Mouse (Mus musculus) myocyte (in vitro differentiated cells): ENCODE data around the gene Defb18. TPM values are rescaled to one million over a fixed set of nuclear protein-coding genes. Genes with fewer than 3 reads are reported as not detected.

ENCODE experiments used
- H3K27me3 ChIP-seq: one replicate; pipeline ENCODE4 v1.6.1; 2011; ENCODE audit not compliant: control insufficient read depth, insufficient read depth, insufficient read length
- H3K36me3 ChIP-seq: one replicate; pipeline ENCODE4 v1.6.1; 2011; ENCODE audit not compliant: control insufficient read depth, insufficient read depth
- H3K4me2 ChIP-seq: one replicate; pipeline ENCODE4 v1.6.1; 2011; ENCODE audit warnings: low read depth, control low read depth
- H3K4me3 ChIP-seq: one replicate; pipeline ENCODE4 v1.5.1; 2011; ENCODE audit warnings: mild to moderate bottlenecking, control low read depth, moderate library complexity
- H3K79me2 ChIP-seq: one replicate; pipeline ENCODE4 v1.6.1; 2011; ENCODE audit not compliant: control insufficient read depth, insufficient read depth
- H3ac ChIP-seq: one replicate; pipeline ENCODE4 v1.6.1; 2011; ENCODE audit not compliant: control insufficient read depth, insufficient read length
- CEBPB ChIP-seq: IDR thresholded peaks from 2 replicates; pipeline ENCODE4 v1.6.1; 2011; ENCODE audit warnings: mild to moderate bottlenecking, moderate library complexity; ENCODE audit not compliant: poor library complexity, insufficient read depth, severe bottlenecking
- E2F4 ChIP-seq: IDR thresholded peaks from one replicate; pipeline ENCODE4 v1.6.1; 2011; ENCODE audit warnings: mild to moderate bottlenecking, control low read depth, moderate library complexity; ENCODE audit not compliant: insufficient read depth
- MAX ChIP-seq: IDR thresholded peaks from one replicate; pipeline ENCODE4 v1.6.1; 2011; ENCODE audit warnings: low read depth, mild to moderate bottlenecking, control low read depth
- MYOD1 ChIP-seq, 3 experiments: IDR thresholded peaks; one replicate each; pipeline ENCODE4 v1.6.1; 2011; ENCODE audit warnings: control low read depth in 2 of 3, low read depth in 2 of 3, mild to moderate bottlenecking in 2 of 3, moderate library complexity in 1 of 3; ENCODE audit not compliant: insufficient read length in 2 of 3, control insufficient read depth in 1 of 3
- MYOG ChIP-seq, 3 experiments: IDR thresholded peaks; one replicate each; pipeline ENCODE4 v1.6.1; 2011; ENCODE audit warnings: control low read depth in 2 of 3, low read depth in 2 of 3, mild to moderate bottlenecking in 2 of 3; ENCODE audit not compliant: insufficient read length in 2 of 3, control insufficient read depth in 1 of 3, insufficient read depth in 1 of 3
- POLR2A ChIP-seq: IDR thresholded peaks from one replicate; pipeline ENCODE4 v1.6.1; 2011; ENCODE audit warnings: low read depth, mild to moderate bottlenecking, control low read depth, moderate library complexity; ENCODE audit not compliant: insufficient read length
- POLR2AphosphoS2 ChIP-seq: IDR thresholded peaks from one replicate; pipeline ENCODE4 v1.6.1; 2011; ENCODE audit warnings: low read depth, control low read depth; ENCODE audit not compliant: insufficient read length
- REST ChIP-seq: IDR thresholded peaks from one replicate; pipeline ENCODE4 v1.6.1; 2011; ENCODE audit warnings: mild to moderate bottlenecking, control low read depth, moderate library complexity; ENCODE audit not compliant: insufficient read depth, insufficient read length
- SRF ChIP-seq: IDR thresholded peaks from one replicate; pipeline ENCODE4 v1.6.1; 2011; ENCODE audit warnings: low read depth; ENCODE audit not compliant: control insufficient read depth, insufficient read length
- TCF12 ChIP-seq: IDR thresholded peaks from one replicate; pipeline ENCODE4 v1.6.1; 2011; ENCODE audit warnings: mild to moderate bottlenecking, control low read depth; ENCODE audit not compliant: poor library complexity, insufficient read depth, severe bottlenecking
- TCF3 ChIP-seq: IDR thresholded peaks from one replicate; pipeline ENCODE4 v1.6.1; 2011; ENCODE audit warnings: low read depth, control low read depth; ENCODE audit not compliant: insufficient read length
- USF1 ChIP-seq: IDR thresholded peaks from one replicate; pipeline ENCODE4 v1.6.1; 2011; ENCODE audit warnings: low read depth, mild to moderate bottlenecking, control low read depth, moderate library complexity
- polyA plus RNA-seq: library from polyadenylated mRNA; unstranded; fragments of >200 nt; fragmentation: generic; extraction: Trizol; gene quantifications from one replicate; pipeline ENCODE4 v1.2.1, GENCODE M21; 2012; ENCODE audit warnings: missing spikeins

The Defb18 gene
- polyA plus RNA-seq, 1 experiment = not detected

DNA sequence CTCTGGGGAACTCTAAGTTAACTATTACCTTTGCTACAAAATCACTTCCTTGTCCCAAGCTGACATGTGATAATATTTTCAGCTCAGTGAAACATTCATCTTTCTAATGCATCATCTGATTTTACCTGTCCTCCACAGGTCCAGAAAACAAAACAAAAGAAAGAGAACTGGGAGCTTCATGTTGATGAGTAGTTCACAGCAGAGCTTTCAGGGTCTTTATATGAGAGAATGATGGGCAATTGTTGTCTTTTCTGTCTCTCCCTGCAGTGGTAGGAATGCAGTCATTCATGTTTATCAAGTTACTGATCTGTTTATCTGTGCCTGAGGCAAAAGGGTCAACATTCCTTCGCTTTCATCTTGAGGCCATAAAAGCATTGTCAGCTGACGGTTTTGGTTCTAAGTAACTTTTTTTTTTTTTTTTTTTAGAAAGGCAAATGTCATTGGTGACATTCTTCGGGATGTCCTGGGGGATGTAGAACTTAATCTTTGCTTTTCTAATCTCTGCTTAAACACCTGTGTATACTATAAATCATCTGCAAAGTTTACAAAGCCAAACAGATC, 13.8 kb downstream of the Defb18 start:
- Histone ChIP-seq H3ac (no peak overlapping the region), H3K79me2 (no peaks in the 10 kb centered on the region), H3K4me2 (no peak overlapping the region), H3K36me3 (no peaks in the 10 kb centered on the region), H3K27me3 (no peaks in the 10 kb centered on the region), H3K4me3 (no peak overlapping the region)
- TF ChIP-seq POLR2A = no peak
- no peak for TF ChIP-seq POLR2AphosphoS2
- no peak for TF ChIP-seq SRF
- no peak for TF ChIP-seq TCF12
- no peak for TF ChIP-seq REST
- TF ChIP-seq TCF3 = no peak
- TF ChIP-seq USF1 = no peak
- TF ChIP-seq E2F4 = no peak
- TF ChIP-seq CEBPB = no peak
- no peak for TF ChIP-seq MYOD1 (IDR thresholded peaks at IDR 0.05; ENCODE audit: control insufficient read depth in 1 of 3, insufficient read length in 2 of 3, low read depth in 2 of 3)

DNA sequence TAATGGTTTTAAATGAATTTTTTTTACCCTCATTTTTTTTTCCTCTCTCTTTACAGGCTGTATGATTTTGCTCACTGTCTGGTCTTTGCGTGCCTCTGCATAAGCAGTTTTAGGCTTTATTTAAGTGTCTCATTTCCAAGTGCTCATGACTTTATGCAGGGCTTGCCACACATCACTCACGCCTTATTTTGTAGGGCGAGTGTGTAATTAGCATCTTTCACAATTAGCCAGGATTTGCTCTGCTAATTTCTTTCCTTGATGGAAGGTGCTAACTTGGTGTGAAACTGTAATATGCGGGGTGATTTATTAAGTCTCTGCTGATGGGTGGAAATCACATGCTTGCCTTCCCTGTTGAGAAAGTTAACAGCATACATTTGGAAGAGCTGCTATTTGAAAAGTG, 45.5 kb downstream of the Defb18 start:
- TF ChIP-seq MYOG (IDR thresholded peaks at IDR 0.05; ENCODE audit: control insufficient read depth in 1 of 3, insufficient read depth in 1 of 3, insufficient read length in 2 of 3, low read depth in 2 of 3) = no peak
- no peak for TF ChIP-seq USF1
- no peak for TF ChIP-seq REST
- TF ChIP-seq POLR2AphosphoS2 = no peak
- no peak for TF ChIP-seq MYOD1 (IDR thresholded peaks at IDR 0.05; ENCODE audit: control insufficient read depth in 1 of 3, insufficient read length in 2 of 3, low read depth in 2 of 3)
- no peak for TF ChIP-seq E2F4
- no peak for TF ChIP-seq MAX
- no peak for TF ChIP-seq TCF3
- no peak for TF ChIP-seq TCF12
- no peak for TF ChIP-seq SRF
- no peak for TF ChIP-seq CEBPB
- TF ChIP-seq POLR2A = no peak
- no peaks in the 10 kb centered on the region for H3K36me3 ChIP-seq

DNA sequence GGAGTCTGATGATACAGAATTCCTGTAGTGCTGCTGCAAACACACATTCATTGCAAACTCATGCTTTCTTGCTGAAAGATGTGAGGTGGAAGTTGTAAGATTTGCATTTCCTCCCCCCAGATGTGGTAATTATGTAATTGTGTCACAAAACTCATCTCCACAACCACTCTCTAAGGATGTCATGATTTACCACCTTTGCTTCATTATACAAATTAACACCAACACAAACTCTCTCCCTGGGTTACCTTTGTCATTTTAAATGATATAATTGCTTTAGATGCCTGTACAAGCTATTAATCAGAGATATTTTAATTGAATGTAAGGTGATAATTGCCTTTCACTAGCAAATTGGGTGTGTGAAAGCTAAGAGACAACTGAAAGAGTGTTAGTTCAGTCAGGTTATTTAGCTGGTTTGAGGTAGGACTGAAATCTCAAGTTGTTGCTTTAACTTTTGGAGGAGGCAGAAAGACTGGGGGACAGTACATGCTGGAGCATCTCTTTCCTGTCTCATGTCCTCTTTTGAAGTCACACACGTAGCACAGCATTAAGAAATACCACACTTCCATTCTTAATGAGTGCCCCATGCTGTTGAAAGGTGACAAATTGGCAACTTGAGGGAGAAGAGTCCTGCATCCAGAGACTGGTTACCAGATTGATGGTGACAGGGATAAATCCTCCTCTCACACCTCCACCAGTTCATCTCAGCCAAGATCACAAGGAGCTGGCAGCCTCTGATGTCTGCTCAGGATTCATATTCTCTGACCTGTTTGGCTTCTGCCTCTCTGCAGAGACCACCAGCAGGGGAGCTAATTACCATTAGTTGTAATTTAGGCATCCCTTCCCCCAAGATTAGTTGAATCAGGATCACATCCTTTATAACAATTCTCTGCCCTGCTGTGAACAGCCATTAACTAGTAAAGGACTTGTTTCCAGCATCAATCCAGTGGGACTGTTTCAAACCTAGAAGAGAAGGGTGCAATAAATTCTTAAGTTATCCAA, 46.2 kb downstream of the Defb18 start:
- TF ChIP-seq MYOG (IDR thresholded peaks at IDR 0.05; ENCODE audit: control insufficient read depth in 1 of 3, insufficient read depth in 1 of 3, insufficient read length in 2 of 3, low read depth in 2 of 3) = no peak
- no peak for TF ChIP-seq REST
- no peak for TF ChIP-seq E2F4
- no peak for TF ChIP-seq MYOD1 (IDR thresholded peaks at IDR 0.05; ENCODE audit: control insufficient read depth in 1 of 3, insufficient read length in 2 of 3, low read depth in 2 of 3)
- TF ChIP-seq POLR2A = no peak
- TF ChIP-seq USF1 = no peak
- TF ChIP-seq TCF3 = no peak
- TF ChIP-seq CEBPB = no peak
- TF ChIP-seq TCF12 = no peak
- TF ChIP-seq MAX = no peak
- no peak for TF ChIP-seq POLR2AphosphoS2
- TF ChIP-seq SRF = no peak
- Histone ChIP-seq H3K79me2 (no peaks in the 10 kb centered on the region), H3K4me3 (no peak overlapping the region), H3K27me3 (no peaks in the 10 kb centered on the region), H3K36me3 (no peaks in the 10 kb centered on the region), H3K4me2 (no peak overlapping the region), H3ac (no peak overlapping the region)

More for the DNA sequence above, 45.5 kb downstream of the Defb18 start:
- Histone ChIP-seq H3ac (no peak overlapping the region), H3K4me3 (no peak overlapping the region), H3K79me2 (no peaks in the 10 kb centered on the region), H3K4me2 (no peak overlapping the region), H3K27me3 (no peaks in the 10 kb centered on the region)

Other genes with a start within 250 kb of the Defb18 start
- not detected for gene Crisp4, start 91.5 kb downstream of the Defb18 start, polyA plus RNA-seq
- 11.4 TPM for gene Defb41, start 27.7 kb upstream of the Defb18 start, polyA plus RNA-seq